Mouse (Mus musculus): ENCODE data around the gene Usp13. TPM values are rescaled to one million over a fixed set of nuclear protein-coding genes. Genes with fewer than 3 reads are reported as not detected.
A peak's percentile ranks its signal among the peaks of the same experiment; 100 is the strongest.

The Usp13 gene
- total RNA-seq, 2 experiments from 2014 or later: 22.3 TPM

DNA sequence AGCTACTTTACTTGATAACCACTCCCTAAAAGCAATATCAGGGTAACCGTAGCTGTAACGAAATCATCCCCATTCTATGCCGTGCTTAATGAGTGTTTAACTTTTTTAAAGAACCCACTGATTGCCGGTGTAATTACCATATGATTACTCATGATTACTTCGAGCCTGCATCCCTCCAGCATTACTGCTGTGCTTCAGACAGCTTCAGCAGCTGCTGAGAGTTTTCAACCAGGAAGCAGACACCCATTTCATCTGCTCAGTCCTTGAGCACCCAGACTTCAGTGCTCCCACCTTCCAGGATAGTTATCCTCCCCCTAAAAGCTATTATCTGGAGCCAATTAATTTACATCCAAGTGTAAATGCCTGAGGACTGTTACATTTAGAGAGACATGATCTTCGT is 106.8 kb downstream of the Usp13 start:
- DNase-seq (ENCODE audit: low spot score in 2 of 2): no peak

DNA sequence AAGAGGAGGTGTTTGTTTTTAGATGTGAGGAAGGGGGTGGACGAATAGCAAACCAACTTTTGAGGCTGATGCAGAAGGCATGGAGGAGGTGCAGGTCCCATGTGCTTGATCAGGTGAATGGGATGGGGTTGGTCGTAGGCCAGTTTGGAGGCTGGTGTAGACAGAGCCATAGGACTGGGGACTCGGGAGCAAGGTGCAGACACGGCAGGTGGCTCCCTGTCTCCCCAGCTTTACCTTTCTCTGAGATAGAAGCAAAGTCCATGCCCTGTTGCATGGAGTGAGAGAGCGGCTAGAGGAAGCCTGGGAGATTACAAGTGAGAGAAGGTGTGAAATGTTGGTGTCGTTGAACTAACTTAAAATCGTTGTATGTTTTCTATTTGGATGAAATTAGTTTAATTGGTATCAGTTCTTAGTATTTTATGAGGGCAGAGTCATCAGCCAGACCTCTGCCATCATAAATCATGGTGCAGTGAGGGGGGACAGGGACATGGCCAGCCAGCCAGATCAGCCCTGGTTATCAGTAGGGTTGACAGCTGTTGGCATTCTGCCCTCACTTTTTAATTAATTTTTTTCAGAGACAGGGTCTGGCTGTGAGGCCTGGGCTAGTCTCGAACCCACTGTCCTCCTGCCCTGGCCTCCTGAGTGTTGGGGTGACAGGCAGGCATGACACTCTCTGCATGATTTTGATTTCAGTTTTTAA is 122.6 kb downstream of the Usp13 start:
- no peak for DNase-seq (ENCODE audit: low spot score in 2 of 2)

DNA sequence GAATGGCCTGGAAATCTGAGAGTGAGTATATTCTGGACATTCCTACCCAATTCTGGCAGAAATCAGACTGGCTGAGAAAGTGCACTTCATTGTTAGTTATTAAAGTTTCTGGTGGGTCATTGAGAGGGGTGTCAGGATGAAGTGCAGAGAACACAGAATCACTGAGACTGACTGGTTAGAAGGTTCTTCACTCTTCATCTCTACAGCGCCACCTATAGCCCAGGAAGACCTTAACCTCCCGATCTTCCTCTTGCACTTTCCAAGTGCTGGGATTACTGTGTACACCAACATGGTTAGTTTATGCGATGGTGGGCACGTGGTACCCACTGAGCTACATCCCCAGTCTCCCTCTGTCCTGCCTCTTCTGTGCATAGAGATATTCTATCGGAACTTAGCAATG is 130.1 kb downstream of the Usp13 start:
- DNase-seq (ENCODE audit: low spot score in 2 of 2): no peak

DNA sequence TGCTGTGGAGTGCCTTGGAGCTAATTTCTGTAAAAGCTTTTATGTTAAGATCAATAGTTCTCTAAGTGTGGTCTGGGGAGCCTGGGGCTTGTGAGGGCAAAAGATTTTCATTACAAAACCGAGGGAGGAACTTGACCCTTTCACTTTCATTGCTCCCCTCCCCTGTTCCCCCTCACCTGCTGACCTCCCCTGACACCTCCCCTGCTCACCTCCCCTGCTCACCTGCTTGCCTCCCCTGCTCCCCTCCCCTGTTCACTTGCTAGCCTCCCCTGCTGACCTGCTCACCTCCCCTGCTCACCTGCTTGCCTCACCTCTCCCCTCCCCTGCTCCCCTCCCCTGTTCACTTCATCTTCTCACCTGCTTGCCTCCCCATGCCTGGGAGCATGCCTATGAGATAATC is 134.0 kb downstream of the Usp13 start:
- DNase-seq (ENCODE audit: low spot score in 2 of 2): no peak

DNA sequence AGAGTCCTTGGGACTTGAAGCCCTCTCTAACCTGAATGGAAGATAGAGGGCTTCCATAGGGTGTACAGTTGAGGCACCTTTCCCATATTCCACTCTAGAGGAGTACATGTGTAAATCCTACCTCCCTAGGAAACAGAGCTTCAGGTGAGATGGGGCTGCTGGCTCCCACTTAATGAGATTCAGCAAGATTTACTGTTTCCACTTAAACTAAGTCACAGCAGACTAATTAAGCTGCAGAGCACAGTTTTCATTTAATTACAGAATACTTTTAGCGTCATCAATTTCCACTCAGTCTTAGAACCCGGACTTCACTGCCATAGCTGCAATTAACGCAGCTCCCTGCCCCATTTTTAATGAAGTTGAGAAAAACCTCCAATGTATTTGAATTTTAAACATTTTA is 144.1 kb downstream of the Usp13 start:
- no peak for DNase-seq (ENCODE audit: low spot score in 2 of 2)

DNA sequence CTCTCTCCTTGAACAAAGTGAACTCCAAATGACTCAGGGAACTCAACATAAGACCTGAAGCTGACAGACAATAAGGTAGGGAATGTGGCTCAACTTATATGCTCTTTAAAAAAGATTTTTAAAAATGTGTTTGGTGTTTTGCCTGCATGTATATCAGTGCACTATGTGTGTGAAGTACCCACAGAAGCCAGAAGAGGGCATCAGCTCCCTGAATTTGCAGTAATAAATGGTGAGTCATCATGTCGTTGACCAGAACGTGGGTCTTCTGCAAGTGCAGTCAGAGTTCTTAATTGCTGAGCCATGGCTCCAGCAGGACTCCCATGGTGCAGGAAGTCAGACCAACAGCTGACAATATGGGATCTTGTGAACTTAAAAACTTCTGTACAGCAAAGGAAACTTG is 148.2 kb downstream of the Usp13 start:
- peak; percentile 27 to 30 for DNase-seq (ENCODE audit: low spot score in 2 of 2)

DNA sequence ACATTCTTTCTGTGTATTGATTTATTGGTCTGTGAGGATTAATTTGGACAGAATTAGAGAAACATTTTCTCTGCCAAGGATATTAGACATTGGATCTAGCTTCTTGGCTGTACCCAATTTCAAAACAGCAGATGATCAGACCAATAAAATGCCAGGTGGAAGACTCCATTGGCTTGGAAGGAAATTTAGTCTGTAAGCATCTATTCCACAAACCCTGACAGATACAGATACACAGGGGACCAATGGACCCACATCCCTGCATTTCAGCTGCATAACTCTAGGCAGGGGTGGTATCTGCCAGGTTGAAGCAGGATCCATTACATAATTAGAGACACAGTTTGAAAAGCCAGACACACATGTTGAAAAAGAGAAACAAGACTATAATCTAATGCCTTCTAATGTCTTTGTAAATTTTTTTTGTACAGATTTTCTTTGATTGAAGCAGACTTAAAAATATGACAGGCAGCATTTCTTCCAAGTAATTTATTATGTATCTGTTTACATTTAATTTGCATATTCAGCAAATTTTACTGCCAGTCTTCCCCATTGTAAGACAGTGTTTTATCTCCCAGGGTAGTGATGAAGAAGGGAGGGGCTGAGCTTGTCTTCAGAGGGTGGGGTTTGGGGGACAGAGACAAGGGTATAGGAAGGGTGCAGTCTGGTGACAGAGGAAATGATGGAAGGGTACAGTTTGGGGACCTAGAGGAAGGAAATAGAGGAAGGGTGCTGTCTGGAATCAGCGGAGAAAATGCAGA is 151.5 kb downstream of the Usp13 start:
- peak in 1 of 2 experiments; percentile 20 for DNase-seq (ENCODE audit: low spot score in 2 of 2)

DNA sequence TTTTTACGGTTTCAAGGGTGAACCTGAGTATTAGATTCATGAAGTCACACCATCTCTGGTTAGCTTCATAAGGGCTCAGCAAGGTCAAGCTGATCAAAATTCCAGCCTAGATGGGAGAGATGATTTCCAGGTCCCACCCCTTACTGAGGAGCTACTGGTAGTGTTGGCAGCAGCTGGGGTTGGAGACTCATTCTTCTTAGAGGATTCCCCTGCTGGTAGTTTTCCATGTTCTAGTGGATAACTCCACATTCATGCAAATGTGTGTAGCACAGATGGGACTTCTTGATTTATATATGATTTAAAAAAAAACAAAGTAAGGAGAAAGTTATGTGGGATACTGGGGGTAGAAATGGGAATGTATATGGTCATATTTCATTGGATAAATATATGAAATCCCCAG is 152.9 kb downstream of the Usp13 start:
- DNase-seq (ENCODE audit: low spot score in 2 of 2): no peak

DNA sequence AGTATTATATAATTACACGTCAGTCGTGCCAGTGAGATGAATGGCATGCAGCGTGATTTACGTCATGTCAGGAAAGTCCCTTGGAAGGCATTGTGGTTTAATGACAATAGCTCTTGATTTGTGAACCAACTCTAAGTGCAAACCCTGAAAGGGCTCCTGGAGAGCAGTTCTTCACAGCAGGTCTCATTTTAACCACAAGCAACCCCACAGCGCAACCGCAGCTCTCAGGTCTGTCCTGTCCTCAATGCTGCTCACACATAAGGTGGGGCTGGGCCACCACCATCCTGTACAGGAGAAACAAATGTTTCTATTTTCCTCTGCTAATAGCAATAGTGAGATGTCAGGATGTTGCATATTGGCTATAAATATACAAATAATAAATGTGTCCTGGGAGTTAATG is 161.9 kb downstream of the Usp13 start:
- no peak for DNase-seq (ENCODE audit: low spot score in 2 of 2)

DNA sequence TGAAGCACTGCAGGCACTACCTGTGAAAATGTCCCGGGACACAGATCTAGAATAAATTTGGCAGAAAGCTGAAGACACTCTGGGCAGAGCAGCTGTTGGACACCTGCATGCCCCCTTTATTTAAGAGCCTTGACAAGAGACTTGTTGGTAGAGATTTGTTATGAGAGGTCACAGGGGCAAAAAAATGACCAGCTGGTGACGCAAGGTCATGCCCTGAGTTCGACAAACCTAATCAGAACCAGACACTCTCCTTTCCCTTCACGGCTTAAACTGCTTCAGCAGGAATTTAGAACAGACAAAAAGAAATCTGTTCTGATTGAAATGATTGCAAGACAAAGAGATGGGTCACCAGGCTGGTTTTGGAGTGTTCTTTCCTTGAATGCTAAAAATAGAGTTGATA is 162.6 kb downstream of the Usp13 start:
- DNase-seq (ENCODE audit: low spot score in 2 of 2): no peak

DNA sequence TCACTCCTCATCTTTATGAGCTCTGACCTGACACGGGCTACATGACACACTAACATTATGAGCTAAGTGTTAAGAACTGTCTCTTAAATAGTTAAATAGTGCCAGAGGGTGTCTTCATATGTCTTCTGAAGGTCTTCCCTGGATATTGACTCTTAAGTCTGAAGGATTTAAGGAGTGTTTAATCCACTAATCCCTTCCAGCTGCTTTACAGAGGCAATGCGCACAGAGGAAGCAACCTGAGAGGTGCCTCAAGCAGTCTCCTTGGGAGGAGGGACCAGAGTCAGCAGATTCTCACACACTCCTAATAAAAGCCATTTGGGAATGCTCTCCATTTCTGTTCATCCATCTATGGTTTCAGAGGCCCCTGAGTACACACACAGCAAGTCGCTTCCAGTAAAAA is 167.8 kb downstream of the Usp13 start:
- no peak for DNase-seq (ENCODE audit: low spot score in 2 of 2)

Other genes with a start within 250 kb of the Usp13 start
- 10 to 100 TPM; 63.5 to 66.6 TPM for gene Gnb4, start 201.0 kb upstream of the Usp13 start, total RNA-seq (2021)
- 10 to 100 TPM; 18.4 to 20.5 TPM for gene Actl6a, start 111.2 kb upstream of the Usp13 start, total RNA-seq (2021)
- 100 to 1,000 TPM; 183 to 193 TPM for gene Ndufb5, start 80.6 kb upstream of the Usp13 start, total RNA-seq (2021)
- gene Mrpl47, start 79.9 kb upstream of the Usp13 start, total RNA-seq (2021): 10 to 100 TPM; 20.7 to 22.1 TPM